7 mouse cellular contexts compared by ENCODE assay signal in the genomic region with DNA sequence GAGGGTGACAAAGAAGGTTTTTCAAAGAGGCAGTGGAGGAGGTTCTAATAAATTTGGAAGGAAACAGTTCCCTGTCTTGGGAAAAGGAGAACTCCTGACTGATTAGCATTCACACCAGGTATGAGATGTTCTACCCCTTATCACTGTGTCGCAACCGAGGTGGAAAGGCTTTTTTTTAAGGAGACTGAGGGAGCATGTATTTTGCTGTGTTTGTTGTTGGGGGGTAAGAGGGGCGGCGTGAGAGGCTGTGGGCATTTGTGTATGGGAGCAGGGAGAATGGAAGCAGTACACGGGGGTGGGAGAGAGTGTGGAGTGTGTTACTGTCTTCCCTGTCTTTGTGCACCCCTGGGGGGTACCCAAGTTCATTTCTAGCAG.
DNase-seq lines count a peak whose midpoint lies in the region; ATAC-seq lines count a peak whose summit lies in the region.

No protein-coding gene starts in this region.

- H3K9ac ChIP-seq in lung, embryonic 15.5 days: peak overlapping the region; percentile 19; the same call in 1 of the 2 replicates
- peak overlapping the region; percentile 61 for H3K9ac ChIP-seq in embryonic facial prominence, embryonic 11.5 days (replicated peaks; ENCODE audit: low read length)
- H3K9ac ChIP-seq in hindbrain, embryonic 16.5 days (ENCODE audit: low read depth, low read length): peak overlapping the region; percentile 79

- H3K36me3 ChIP-seq in lung, embryonic 15.5 days: no peaks in the 10 kb centered on the region
- H3K36me3 ChIP-seq in embryonic facial prominence, embryonic 11.5 days (replicated peaks; ENCODE audit: control insufficient read depth, insufficient read depth, low read depth, low read length): no peaks in the 10 kb centered on the region
- no peaks in the 10 kb centered on the region for H3K36me3 ChIP-seq in hindbrain, embryonic 16.5 days (ENCODE audit: control insufficient read depth, insufficient read depth, low read length)

- peak overlapping the region; percentile 33 for H3K4me3 ChIP-seq in lung, embryonic 15.5 days
- H3K4me3 ChIP-seq in embryonic facial prominence, embryonic 11.5 days (ENCODE audit: low read depth, low read length): peak overlapping the region; percentile 37
- peak overlapping the region; percentile 59 for H3K4me3 ChIP-seq in hindbrain, embryonic 16.5 days (ENCODE audit: low read length)

- ATAC-seq in lung, embryonic 15.5 days (ENCODE audit: borderline replicate concordance, extremely low read depth, low FRiP score, low TSS enrichment): no peak
- ATAC-seq in embryonic facial prominence, embryonic 11.5 days (replicated peaks; ENCODE audit: insufficient number of reproducible peaks, low FRiP score, low TSS enrichment, low read depth): peak; percentile 72; the same call in 1 of the 2 replicates
- peak; percentile 73 for ATAC-seq in hindbrain, embryonic 16.5 days

- H3K4me1 ChIP-seq in lung, embryonic 15.5 days: peaks cover 31% of the 10 kb centered on the region
- no peaks in the 10 kb centered on the region for H3K4me1 ChIP-seq in embryonic facial prominence, embryonic 11.5 days (ENCODE audit: control insufficient read depth, insufficient read depth, low read length)
- peaks cover 16% of the 10 kb centered on the region for H3K4me1 ChIP-seq in hindbrain, embryonic 16.5 days (ENCODE audit: control insufficient read depth, insufficient read depth, low read depth, low read length)

- H3K27me3 ChIP-seq in lung, embryonic 15.5 days: no peaks in the 10 kb centered on the region
- no peaks in the 10 kb centered on the region for H3K27me3 ChIP-seq in embryonic facial prominence, embryonic 11.5 days (ENCODE audit: control insufficient read depth, insufficient read depth, low read length)
- no peaks in the 10 kb centered on the region for H3K27me3 ChIP-seq in hindbrain, embryonic 16.5 days (replicated peaks; ENCODE audit: control insufficient read depth, insufficient read depth, low read length)

- peak overlapping the region; percentile 70 for H3K4me2 ChIP-seq in lung, embryonic 15.5 days
- peak overlapping the region; percentile 49 for H3K4me2 ChIP-seq in embryonic facial prominence, embryonic 11.5 days (ENCODE audit: low read depth, low read length)
- peak overlapping the region; percentile 53 for H3K4me2 ChIP-seq in hindbrain, embryonic 16.5 days (ENCODE audit: low read length)

- no peak for DNase-seq in lung, postnatal 14 days
- DNase-seq in embryonic facial prominence, embryonic 11.5 days (ENCODE audit: low spot score): no peak
- peak; percentile 35 for DNase-seq in neural tube, embryonic 10.5 days (ENCODE audit: extremely low spot score, low spot score)
- DNase-seq in thymus, postnatal 14 days: no peak
- DNase-seq in thymus, postnatal 4 days: no peak

- 2% methylated on average over 5 of the region's 5 CpGs for WGBS in lung, embryonic 15.5 days
- whole genome bisulfite sequencing in embryonic facial prominence, embryonic 11.5 days: 5% methylated on average over 5 of the region's 5 CpGs
- WGBS in hindbrain, embryonic 16.5 days: 3% methylated on average over 5 of the region's 5 CpGs

- no peaks in the 10 kb centered on the region for H3K9me3 ChIP-seq in lung, embryonic 15.5 days
- H3K9me3 ChIP-seq in embryonic facial prominence, embryonic 11.5 days (replicated peaks; ENCODE audit: control insufficient read depth, low read length): no peaks in the 10 kb centered on the region
- H3K9me3 ChIP-seq in hindbrain, embryonic 16.5 days (ENCODE audit: control insufficient read depth, low read length): no peaks in the 10 kb centered on the region

- no peak overlapping the region for H3K27ac ChIP-seq in lung, embryonic 15.5 days
- H3K27ac ChIP-seq in embryonic facial prominence, embryonic 11.5 days (replicated peaks; ENCODE audit: low read depth, low read length): peak overlapping the region; percentile 62
- H3K27ac ChIP-seq in hindbrain, embryonic 16.5 days (ENCODE audit: low read depth, low read length): peak overlapping the region; percentile 92

Comparison
In these comparisons a context has a peak if more than half of its experiments do, and no peak if none do; other contexts are left out.
1. H3K9ac ChIP-seq: peak in every context shown above with its lines; median percentile 79 in hindbrain, embryonic 16.5 days; 61 in embryonic facial prominence, embryonic 11.5 days; 19 in lung, embryonic 15.5 days.